Mouse (Mus musculus): ENCODE measurements around the gene Dusp8.

DNA sequence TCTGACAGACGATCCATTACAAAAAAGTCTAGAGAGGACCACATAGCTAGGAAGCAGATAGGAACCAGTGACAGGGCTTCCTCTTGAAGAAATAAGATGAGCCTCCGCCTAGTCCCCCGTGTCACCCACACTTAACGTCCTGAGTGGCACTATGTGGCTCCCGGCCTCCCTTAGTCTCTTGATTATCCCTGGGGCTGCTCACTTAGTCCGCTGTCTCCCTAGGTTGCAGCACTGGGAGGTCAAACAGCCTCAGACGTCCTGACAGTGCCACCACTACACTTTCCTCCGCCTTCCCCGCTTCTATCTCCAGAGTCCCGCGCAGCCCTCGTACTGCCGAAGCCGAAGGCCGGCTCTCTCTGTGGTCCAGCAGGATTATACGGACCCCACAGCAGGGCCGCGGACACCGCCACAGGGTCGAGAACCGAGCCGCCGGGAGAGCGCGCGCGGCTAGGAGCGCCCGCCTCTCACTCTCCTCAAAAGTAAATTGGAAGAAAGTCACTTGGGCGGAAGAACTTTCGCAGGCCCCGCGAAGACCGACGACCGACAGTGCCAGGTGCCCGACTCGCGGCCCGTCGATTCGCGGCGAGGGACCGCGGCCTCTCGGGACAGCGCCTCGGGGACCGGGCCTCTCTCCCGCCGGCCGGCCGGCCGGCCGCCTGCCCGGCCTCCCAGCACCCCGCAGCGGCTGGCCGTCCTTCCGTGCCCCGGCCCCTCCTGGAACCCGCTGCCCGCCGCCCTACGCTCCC lies 35.3 kb downstream of the Dusp8 start:
- TF ChIP-seq CTCF (IDR thresholded peaks at IDR 0.05; ENCODE audit: insufficient read depth, low read length) = no peak
- no peak for TF ChIP-seq POLR2A (IDR thresholded peaks at IDR 0.05; ENCODE audit: borderline replicate concordance, extremely low read depth, low read depth, low read length)
